Mouse (Mus musculus) C2C12 (cell line): ENCODE results near the gene Elf1.

Experiments used
- CTCF ChIP-seq: IDR thresholded peaks from one replicate; pipeline ENCODE4 v1.5.1; 2011; ENCODE audit not compliant: control insufficient read depth, insufficient read depth, insufficient read length
- FOSL1 ChIP-seq: IDR thresholded peaks from one replicate; pipeline ENCODE4 v1.8.0; 2011; ENCODE audit warnings: mild to moderate bottlenecking, low read length; ENCODE audit not compliant: poor library complexity, insufficient read depth, severe bottlenecking
- MAX ChIP-seq: IDR thresholded peaks from one replicate; pipeline ENCODE4 v1.6.1; 2011; ENCODE audit warnings: mild to moderate bottlenecking, control low read depth
- MYOD1 ChIP-seq: IDR thresholded peaks from one replicate; pipeline ENCODE4 v1.6.1; 2011; ENCODE audit warnings: low read depth; ENCODE audit not compliant: control insufficient read depth, insufficient read length
- MYOG ChIP-seq: IDR thresholded peaks from one replicate; pipeline ENCODE4 v1.6.1; 2011; ENCODE audit not compliant: control insufficient read depth, insufficient read length; ENCODE audit errors: extremely low read depth

GRCm38 (mm10) chr14:79482251-79482661, 1.3 kb downstream of the Elf1 start:
- TF ChIP-seq FOSL1 (no peak), CTCF (no peak), MAX (no peak), MYOD1 (no peak), MYOG (no peak)
